Mouse (Mus musculus) heart, adult 2 months (tissue): ENCODE results near the gene Rpp25.
A peak's percentile ranks its signal among the peaks of the same experiment; 100 is the strongest.

Experiments used
- CTCF ChIP-seq: fragments of 200-600 bp; IDR thresholded peaks from 2 replicates; pipeline ENCODE4 v1.8.1; 2022; ENCODE audit warnings: antibody characterized with exemption, mild to moderate bottlenecking, moderate library complexity
- EP300 ChIP-seq: fragments of 200-500 bp; IDR thresholded peaks from 2 replicates; pipeline ENCODE4 v1.6.1; 2011; ENCODE audit warnings: low read depth, low read length, control low read depth; ENCODE audit not compliant: insufficient read depth
- POLR2A ChIP-seq: fragments of 200-500 bp; IDR thresholded peaks from 2 replicates; pipeline ENCODE4 v1.6.1; 2011; ENCODE audit warnings: mild to moderate bottlenecking, low read depth, low read length, control low read depth; ENCODE audit not compliant: insufficient read depth

DNA sequence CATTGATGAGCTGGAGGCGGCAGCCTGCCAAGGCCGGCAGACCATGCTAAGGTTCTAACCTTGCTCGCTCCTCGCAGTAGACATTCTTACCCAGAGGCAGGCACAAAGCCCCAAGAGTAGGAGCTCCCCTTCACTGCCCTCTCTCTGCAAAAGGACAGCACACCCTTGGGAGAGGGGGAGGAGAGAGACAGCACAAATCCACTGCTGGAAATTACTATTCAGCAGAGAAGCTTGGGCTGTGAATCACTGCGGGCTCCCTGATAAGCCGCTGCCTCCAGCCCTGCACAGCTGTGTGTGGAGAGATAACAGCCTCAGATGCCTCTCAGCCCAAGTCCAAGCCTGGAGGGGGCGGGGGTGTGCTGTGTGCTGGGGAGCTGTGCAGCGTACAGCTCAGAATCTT, 1.9 kb downstream of the Rpp25 start:
- TF ChIP-seq CTCF (peak; percentile 19), POLR2A (no peak), EP300 (peak; percentile 46; the same call in 1 of the 2 replicates)
